Mouse (Mus musculus): ENCODE measurements around the gene Man1c1. TPM values are rescaled to one million over a fixed set of nuclear protein-coding genes. Genes with fewer than 3 reads are reported as not detected.

Gene Man1c1
- polyA plus RNA-seq, 1 experiment from 2014 or later, result 2.4 TPM

GRCm38 (mm10) chr4:134612070-134612667, 91.9 kb downstream of the Man1c1 start:
- H3K36me3 ChIP-seq, result no peaks in the 10 kb centered on the region
- H3K4me2 ChIP-seq, result no peak overlapping the region
- H3K4me1 ChIP-seq, result peaks cover 17% of the 10 kb centered on the region
- H3K27ac ChIP-seq, result peak overlapping the region; percentile 34; the same call in 1 of the 2 replicates
- no peaks in the 10 kb centered on the region for H3K9me3 ChIP-seq
- no peak overlapping the region for H3K4me3 ChIP-seq
- no peaks in the 10 kb centered on the region for H3K27me3 ChIP-seq
- no peak for ATAC-seq (ENCODE audit: insufficient number of reproducible peaks, insufficient read depth, low FRiP score, low TSS enrichment, low read depth)
- no peak overlapping the region for H3K9ac ChIP-seq
- 52% methylated on average over 16 of the region's 16 CpGs for WGBS

GRCm38 (mm10) chr4:134610616-134611015, 93.5 kb downstream of the Man1c1 start:
- Histone ChIP-seq H3K4me1 (peaks cover 21% of the 10 kb centered on the region), H3K4me3 (no peak overlapping the region), H3K27ac (no peak overlapping the region), H3K9ac (no peak overlapping the region), H3K36me3 (no peaks in the 10 kb centered on the region), H3K4me2 (no peak overlapping the region), H3K27me3 (no peaks in the 10 kb centered on the region), H3K9me3 (no peaks in the 10 kb centered on the region)
- no peak for ATAC-seq (ENCODE audit: insufficient number of reproducible peaks, insufficient read depth, low FRiP score, low TSS enrichment, low read depth)
- 83% methylated on average over 3 of the region's 3 CpGs for WGBS

GRCm38 (mm10) chr4:134607679-134608078, 96.4 kb downstream of the Man1c1 start:
- Histone ChIP-seq H3K9me3 (no peaks in the 10 kb centered on the region), H3K4me2 (no peak overlapping the region), H3K27ac (no peak overlapping the region), H3K4me3 (no peak overlapping the region), H3K36me3 (no peaks in the 10 kb centered on the region), H3K9ac (no peak overlapping the region), H3K27me3 (0 out of 2 replicates have a peak, but pooled peaks cover 3% of the 10 kb centered on the region), H3K4me1 (peaks cover 41% of the 10 kb centered on the region)
- 85% methylated on average over 5 of the region's 5 CpGs for WGBS
- no peak for ATAC-seq (ENCODE audit: insufficient number of reproducible peaks, insufficient read depth, low FRiP score, low TSS enrichment, low read depth)

- H3K4me1 ChIP-seq, result peaks cover 45% of the 10 kb centered on the region
- H3K9ac ChIP-seq, result no peak overlapping the region
- no peaks in the 10 kb centered on the region for H3K36me3 ChIP-seq
- ATAC-seq (ENCODE audit: insufficient number of reproducible peaks, insufficient read depth, low FRiP score, low TSS enrichment, low read depth), result no peak
- 45% methylated on average over 5 of the region's 5 CpGs for WGBS
- no peak overlapping the region for H3K4me2 ChIP-seq
- H3K27me3 ChIP-seq, result 0 out of 2 replicates have a peak, but pooled peaks cover 3% of the 10 kb centered on the region
- no peaks in the 10 kb centered on the region for H3K9me3 ChIP-seq
- H3K27ac ChIP-seq, result no peak overlapping the region; the same call in 1 of the 2 replicates
- no peak overlapping the region for H3K4me3 ChIP-seq
Observed at GRCm38 (mm10) chr4:134606054-134606453, 98.0 kb downstream of the Man1c1 start.

- ATAC-seq (ENCODE audit: insufficient number of reproducible peaks, insufficient read depth, low FRiP score, low TSS enrichment, low read depth), result no peak
Observed at GRCm38 (mm10) chr4:134604472-134604871, 99.6 kb downstream of the Man1c1 start.

GRCm38 (mm10) chr4:134603553-134603952, 100.5 kb downstream of the Man1c1 start:
- no peak overlapping the region for H3K27ac ChIP-seq
- H3K4me1 ChIP-seq, result peaks cover 48% of the 10 kb centered on the region
- 0 out of 2 replicates have a peak, but pooled peaks cover 3% of the 10 kb centered on the region for H3K27me3 ChIP-seq
- no peaks in the 10 kb centered on the region for H3K9me3 ChIP-seq
- no peaks in the 10 kb centered on the region for H3K36me3 ChIP-seq
- H3K4me2 ChIP-seq, result no peak overlapping the region
- peak overlapping the region; percentile 27; the same call in 1 of the 2 replicates for H3K9ac ChIP-seq
- no peak for ATAC-seq (ENCODE audit: insufficient number of reproducible peaks, insufficient read depth, low FRiP score, low TSS enrichment, low read depth)
- H3K4me3 ChIP-seq, result no peak overlapping the region
- WGBS, result 18% methylated on average over 5 of the region's 5 CpGs

More at GRCm38 (mm10) chr4:134604472-134604871, 99.6 kb downstream of the Man1c1 start:
- WGBS, result 34% methylated on average over 4 of the region's 4 CpGs
- Histone ChIP-seq H3K27ac (no peak overlapping the region), H3K4me3 (no peak overlapping the region), H3K4me2 (no peak overlapping the region), H3K27me3 (0 out of 2 replicates have a peak, but pooled peaks cover 3% of the 10 kb centered on the region), H3K9me3 (no peaks in the 10 kb centered on the region), H3K4me1 (peaks cover 48% of the 10 kb centered on the region), H3K36me3 (no peaks in the 10 kb centered on the region), H3K9ac (no peak overlapping the region)

- no peak for ATAC-seq (ENCODE audit: insufficient number of reproducible peaks, insufficient read depth, low FRiP score, low TSS enrichment, low read depth)
- WGBS, result 33% methylated on average over 3 of the region's 3 CpGs
Observed at GRCm38 (mm10) chr4:134602610-134603009, 101.5 kb downstream of the Man1c1 start.

GRCm38 (mm10) chr4:134601981-134602380, 102.1 kb downstream of the Man1c1 start:
- H3K4me3 ChIP-seq, result no peak overlapping the region
- ATAC-seq (ENCODE audit: insufficient number of reproducible peaks, insufficient read depth, low FRiP score, low TSS enrichment, low read depth), result no peak
- no peak overlapping the region for H3K27ac ChIP-seq
- no peak overlapping the region for H3K4me2 ChIP-seq
- no peaks in the 10 kb centered on the region for H3K9me3 ChIP-seq
- 36% methylated on average over 7 of the region's 7 CpGs for WGBS
- no peaks in the 10 kb centered on the region for H3K36me3 ChIP-seq
- no peak overlapping the region for H3K9ac ChIP-seq
- H3K4me1 ChIP-seq, result peaks cover 48% of the 10 kb centered on the region
- 0 out of 2 replicates have a peak, but pooled peaks cover 3% of the 10 kb centered on the region for H3K27me3 ChIP-seq

More at GRCm38 (mm10) chr4:134602610-134603009, 101.5 kb downstream of the Man1c1 start:
- no peaks in the 10 kb centered on the region for H3K36me3 ChIP-seq
- no peak overlapping the region for H3K9ac ChIP-seq
- H3K4me2 ChIP-seq, result no peak overlapping the region
- H3K9me3 ChIP-seq, result no peaks in the 10 kb centered on the region
- no peak overlapping the region for H3K4me3 ChIP-seq
- 0 out of 2 replicates have a peak, but pooled peaks cover 3% of the 10 kb centered on the region for H3K27me3 ChIP-seq
- H3K27ac ChIP-seq, result no peak overlapping the region
- H3K4me1 ChIP-seq, result peaks cover 48% of the 10 kb centered on the region

GRCm38 (mm10) chr4:134601404-134601803, 102.7 kb downstream of the Man1c1 start:
- no peak overlapping the region for H3K27ac ChIP-seq
- no peak overlapping the region for H3K9ac ChIP-seq
- H3K4me3 ChIP-seq, result no peak overlapping the region
- no peaks in the 10 kb centered on the region for H3K36me3 ChIP-seq
- WGBS, result 34% methylated on average over 8 of the region's 8 CpGs
- H3K9me3 ChIP-seq, result no peaks in the 10 kb centered on the region
- ATAC-seq (ENCODE audit: insufficient number of reproducible peaks, insufficient read depth, low FRiP score, low TSS enrichment, low read depth), result no peak
- H3K27me3 ChIP-seq, result 0 out of 2 replicates have a peak, but pooled peaks cover 3% of the 10 kb centered on the region
- H3K4me2 ChIP-seq, result no peak overlapping the region
- peaks cover 48% of the 10 kb centered on the region for H3K4me1 ChIP-seq

GRCm38 (mm10) chr4:134600777-134601176, 103.3 kb downstream of the Man1c1 start:
- Histone ChIP-seq H3K9ac (no peak overlapping the region), H3K27ac (no peak overlapping the region), H3K36me3 (no peaks in the 10 kb centered on the region), H3K4me2 (no peak overlapping the region), H3K27me3 (0 out of 2 replicates have a peak, but pooled peaks cover 3% of the 10 kb centered on the region), H3K9me3 (no peaks in the 10 kb centered on the region), H3K4me3 (no peak overlapping the region), H3K4me1 (peaks cover 45% of the 10 kb centered on the region)
- WGBS, result 68% methylated on average over 7 of the region's 7 CpGs
- no peak for ATAC-seq (ENCODE audit: insufficient number of reproducible peaks, insufficient read depth, low FRiP score, low TSS enrichment, low read depth)

- no peaks in the 10 kb centered on the region for H3K36me3 ChIP-seq
- H3K9me3 ChIP-seq, result no peaks in the 10 kb centered on the region
- 90% methylated on average over 9 of the region's 9 CpGs for WGBS
- ATAC-seq (ENCODE audit: insufficient number of reproducible peaks, insufficient read depth, low FRiP score, low TSS enrichment, low read depth), result no peak
- no peak overlapping the region for H3K4me2 ChIP-seq
- no peak overlapping the region for H3K27ac ChIP-seq
- H3K4me3 ChIP-seq, result no peak overlapping the region
- H3K27me3 ChIP-seq, result 0 out of 2 replicates have a peak, but pooled peaks cover 3% of the 10 kb centered on the region
- no peak overlapping the region for H3K9ac ChIP-seq
- peaks cover 44% of the 10 kb centered on the region for H3K4me1 ChIP-seq
Observed at GRCm38 (mm10) chr4:134600060-134600459, 104.0 kb downstream of the Man1c1 start.

Data from embryonic facial prominence, embryonic 13.5 days (tissue).